Mouse (Mus musculus) heart, postnatal 0 days (tissue): ENCODE results near the gene Dmrt1. TPM values are rescaled to one million over a fixed set of nuclear protein-coding genes. Genes with fewer than 3 reads are reported as not detected.
A peak's percentile ranks its signal among the peaks of the same experiment; 100 is the strongest.

Experiments used
- ATAC-seq: fragments of 200-750 bp; cut with Nextera tagmentation; 2 replicates; pipeline ENCODE4 v1.8.0; 2017; ENCODE audit warnings: low read depth, moderate number of reproducible peaks, moderate library complexity; ENCODE audit not compliant: insufficient read depth
- DNase-seq: peaks from one replicate; pipeline ENCODE4 v3.0.0-alpha.2; 2016; ENCODE audit warnings: low spot score
- H3K27ac ChIP-seq: fragments of 300-500 bp; sonication (generic); 2 replicates; pipeline ENCODE4 v1.5.1; 2014; ENCODE audit warnings: low read depth, mild to moderate bottlenecking
- H3K27me3 ChIP-seq: fragments of 300-500 bp; sonication (generic); 2 replicates; pipeline ENCODE4 v1.6.1; 2014; ENCODE audit warnings: low read length, mixed read lengths; ENCODE audit not compliant: control insufficient read depth, insufficient read depth
- H3K36me3 ChIP-seq: fragments of 300-500 bp; sonication (generic); replicated peaks from 2 replicates; pipeline ENCODE4 v1.6.1; 2014; ENCODE audit warnings: low read length, mixed read lengths; ENCODE audit not compliant: control insufficient read depth, insufficient read depth
- H3K4me1 ChIP-seq: fragments of 300-500 bp; sonication (generic); 2 replicates; pipeline ENCODE4 v1.6.1; 2014; ENCODE audit warnings: antibody characterized with exemption; ENCODE audit not compliant: control insufficient read depth, insufficient read depth
- H3K4me2 ChIP-seq: fragments of 300-500 bp; sonication (generic); 2 replicates; pipeline ENCODE4 v1.6.1; 2014; ENCODE audit warnings: low read depth, mild to moderate bottlenecking, low read length, moderate library complexity
- H3K4me3 ChIP-seq: fragments of 300-500 bp; sonication (generic); 2 replicates; pipeline ENCODE4 v1.5.1; 2014; ENCODE audit warnings: low read depth, low read length
- H3K9ac ChIP-seq: fragments of 300-500 bp; sonication (generic); replicated peaks from 2 replicates; pipeline ENCODE4 v1.6.1; 2014; ENCODE audit warnings: low read depth, low read length, mixed read lengths
- H3K9me3 ChIP-seq: fragments of 300-500 bp; sonication (generic); replicated peaks from 2 replicates; pipeline ENCODE4 v1.6.1; 2016; ENCODE audit warnings: low read length; ENCODE audit not compliant: control insufficient read depth
- CTCF ChIP-seq: IDR thresholded peaks from 2 replicates; pipeline ENCODE4 v1.5.1; 2016; ENCODE audit warnings: antibody characterized with exemption, control low read depth, low read depth
- EP300 ChIP-seq: IDR thresholded peaks from 2 replicates; pipeline ENCODE4 v1.6.1; 2016; ENCODE audit warnings: antibody characterized with exemption, low read depth
- WGBS: fragments of 180-500 bp; shearing (Covaris S2); extraction: QIAGEN DNeasy Blood & Tissue Kit; methylation state at CpG from one replicate; pipeline ENCODE4 v1.1.7; 2014; 5-methylcytosine and 5-hydroxymethylcytosine counted together
- polyA plus RNA-seq: library from polyadenylated mRNA; unstranded; fragments of >200 nt; fragmentation: Nextera tagmentation; extraction: Ambion mirVana; gene quantifications from 2 replicates; pipeline ENCODE4 v1.2.1, GENCODE M21; 2015
- total RNA-seq: library from RNA; depleted of rRNA; stranded (reverse); fragments of >200 nt; gene quantifications from 2 replicates; pipeline ENCODE4 v1.2.3, GENCODE M21; 2014; ENCODE audit warnings: low replicate concordance

Dmrt1 gene
- total and polyA plus RNA-seq, 2 experiments from 2014 or later: not detected

GRCm38 (mm10) chr19:25480820-25481219 lies 24.6 kb upstream of the Dmrt1 start:
- no peak for TF ChIP-seq EP300
- TF ChIP-seq CTCF: no peak
- no peak for DNase-seq
- Histone ChIP-seq H3K9ac (no peak overlapping the region), H3K27me3 (no peaks in the 10 kb centered on the region), H3K4me2 (no peak overlapping the region), H3K9me3 (peaks cover 3% of the 10 kb centered on the region; the same call in 1 of the 2 replicates), H3K4me1 (no peaks in the 10 kb centered on the region), H3K36me3 (no peaks in the 10 kb centered on the region), H3K4me3 (no peak overlapping the region), H3K27ac (no peak overlapping the region)
- no peak for ATAC-seq
- 81% methylated on average over 6 of the region's 6 CpGs for WGBS

GRCm38 (mm10) chr19:25486561-25486960 lies 18.9 kb upstream of the Dmrt1 start:
- Histone ChIP-seq H3K4me3 (no peak overlapping the region), H3K36me3 (no peaks in the 10 kb centered on the region), H3K27me3 (peaks cover 11% of the 10 kb centered on the region; the same call in 1 of the 2 replicates), H3K27ac (no peak overlapping the region), H3K4me1 (no peaks in the 10 kb centered on the region), H3K9ac (no peak overlapping the region), H3K9me3 (no peaks in the 10 kb centered on the region), H3K4me2 (peak overlapping the region; percentile 21; the same call in 1 of the 2 replicates)
- TF ChIP-seq CTCF: no peak
- no peak for TF ChIP-seq EP300
- DNase-seq (no peak), ATAC-seq (no peak)
- WGBS: 13% methylated on average over 14 of the region's 14 CpGs

- Histone ChIP-seq H3K4me3 (no peak overlapping the region), H3K9me3 (no peaks in the 10 kb centered on the region), H3K27me3 (peaks cover 11% of the 10 kb centered on the region; the same call in 1 of the 2 replicates), H3K36me3 (no peaks in the 10 kb centered on the region), H3K27ac (no peak overlapping the region), H3K9ac (no peak overlapping the region), H3K4me2 (no peak overlapping the region), H3K4me1 (no peaks in the 10 kb centered on the region)
- TF ChIP-seq CTCF (no peak), EP300 (no peak)
- 81% methylated on average over 1 of the region's 1 CpGs for WGBS
- no peak for ATAC-seq
- DNase-seq: no peak
Observed at GRCm38 (mm10) chr19:25487350-25487749, 18.1 kb upstream of the Dmrt1 start.

- no peak overlapping the region for H3K4me2 ChIP-seq
- 34% methylated on average over 2 of the region's 2 CpGs for WGBS
- DNase-seq (no peak), ATAC-seq (no peak)
- no peak overlapping the region for H3K4me3 ChIP-seq
- H3K36me3 ChIP-seq: no peaks in the 10 kb centered on the region
- H3K27me3 ChIP-seq: peaks cover 11% of the 10 kb centered on the region; the same call in 1 of the 2 replicates
- no peak for TF ChIP-seq EP300
- no peak for TF ChIP-seq CTCF
- H3K9me3 ChIP-seq: no peaks in the 10 kb centered on the region
- no peaks in the 10 kb centered on the region for H3K4me1 ChIP-seq
- no peak overlapping the region for H3K9ac ChIP-seq
- no peak overlapping the region for H3K27ac ChIP-seq
Observed at GRCm38 (mm10) chr19:25488546-25488945, 16.9 kb upstream of the Dmrt1 start.

- Histone ChIP-seq H3K27me3 (peaks cover 11% of the 10 kb centered on the region; the same call in 1 of the 2 replicates), H3K4me1 (no peaks in the 10 kb centered on the region), H3K4me2 (no peak overlapping the region), H3K9ac (no peak overlapping the region), H3K36me3 (no peaks in the 10 kb centered on the region), H3K27ac (no peak overlapping the region), H3K4me3 (no peak overlapping the region), H3K9me3 (no peaks in the 10 kb centered on the region)
- no peak for ATAC-seq
- no peak for DNase-seq
- no peak for TF ChIP-seq CTCF
- no peak for TF ChIP-seq EP300
- WGBS: 53% methylated on average over 2 of the region's 2 CpGs
Observed at GRCm38 (mm10) chr19:25489546-25489945, 15.9 kb upstream of the Dmrt1 start.

GRCm38 (mm10) chr19:25497434-25497833 lies 8.0 kb upstream of the Dmrt1 start:
- Histone ChIP-seq H3K4me2 (no peak overlapping the region), H3K36me3 (no peaks in the 10 kb centered on the region), H3K9ac (no peak overlapping the region), H3K4me3 (no peak overlapping the region), H3K4me1 (no peaks in the 10 kb centered on the region), H3K9me3 (no peaks in the 10 kb centered on the region), H3K27ac (no peak overlapping the region), H3K27me3 (peaks cover 6% of the 10 kb centered on the region; the same call in 1 of the 2 replicates)
- TF ChIP-seq CTCF: no peak
- TF ChIP-seq EP300: no peak
- 27% methylated on average over 6 of the region's 6 CpGs for WGBS
- DNase-seq (no peak), ATAC-seq (no peak)
